Mouse (Mus musculus): ENCODE data around the gene Luzp1. TPM values are rescaled to one million over a fixed set of nuclear protein-coding genes. Genes with fewer than 3 reads are reported as not detected.

The Luzp1 gene
- 10 to 100 TPM; 29.3 to 37.1 TPM for total RNA-seq (2021)
- polyA plus RNA-seq (2012; rRNA removed), result 3.9 and 4.4 TPM in 2 replicates
- long read RNA-seq, partial matches to known transcripts, result 0 of 2 reads
- long read RNA-seq, other reads (novel, unspliced or antisense), result 1 of 2 reads

GRCm38 (mm10) chr4:136469371-136469903, at the start of gene Luzp1:
Gene Luzp1 (plus strand): TSS chr4:136469761.
- DNase-seq, result peak; percentile 97

- DNase-seq, result no peak
These were observed 46.3 kb upstream of the Luzp1 start, which contains the start of gene Htr1d for GRCm38 (mm10) chr4:136423224-136423623. Gene Htr1d (plus strand): TSS chr4:136423524.

- peak; percentile 11 for DNase-seq
These were observed 45.2 kb upstream of the Luzp1 start for GRCm38 (mm10) chr4:136424120-136424999.

GRCm38 (mm10) chr4:136425000-136425288, 44.6 kb upstream of the Luzp1 start:
- DNase-seq, result peak; percentile 24

GRCm38 (mm10) chr4:136430609-136431375, 38.8 kb upstream of the Luzp1 start:
- DNase-seq, result no peak

GRCm38 (mm10) chr4:136431376-136431693, 38.2 kb upstream of the Luzp1 start:
- DNase-seq, result peak; percentile 40

- DNase-seq, result peak; percentile 77
These were observed 35.5 kb upstream of the Luzp1 start for GRCm38 (mm10) chr4:136434029-136434428.

- no peak for DNase-seq
These were observed 30.5 kb upstream of the Luzp1 start for GRCm38 (mm10) chr4:136439106-136439505.

- DNase-seq, result no peak
These were observed 28.1 kb upstream of the Luzp1 start for GRCm38 (mm10) chr4:136441354-136442043.

- DNase-seq, result no peak
These were observed 25.0 kb upstream of the Luzp1 start for GRCm38 (mm10) chr4:136444561-136444960.

GRCm38 (mm10) chr4:136449795-136450194, 19.8 kb upstream of the Luzp1 start:
- no peak for DNase-seq

GRCm38 (mm10) chr4:136450271-136450670, 19.3 kb upstream of the Luzp1 start:
- no peak for DNase-seq

GRCm38 (mm10) chr4:136451564-136451963, 18.0 kb upstream of the Luzp1 start:
- no peak for DNase-seq

- no peak for DNase-seq
These were observed 17.3 kb upstream of the Luzp1 start for GRCm38 (mm10) chr4:136452286-136452685.

- no peak for DNase-seq
These were observed 16.8 kb upstream of the Luzp1 start for GRCm38 (mm10) chr4:136452792-136453191.

- DNase-seq, result peak; percentile 74
These were observed 14.7 kb upstream of the Luzp1 start for GRCm38 (mm10) chr4:136454850-136455260.

- DNase-seq, result no peak
These were observed 12.9 kb upstream of the Luzp1 start for GRCm38 (mm10) chr4:136456516-136457218.

GRCm38 (mm10) chr4:136458276-136458675, 11.3 kb upstream of the Luzp1 start:
- no peak for DNase-seq

GRCm38 (mm10) chr4:136459210-136459609, 10.4 kb upstream of the Luzp1 start:
- DNase-seq, result no peak

GRCm38 (mm10) chr4:136461206-136461605, 8.4 kb upstream of the Luzp1 start:
- DNase-seq, result no peak

- DNase-seq, result no peak
These were observed 7.8 kb upstream of the Luzp1 start for GRCm38 (mm10) chr4:136461761-136462085.
